Mouse (Mus musculus) bone marrow macrophage, adult 2 months (primary cell): ENCODE measurements around the gene Dus4l. TPM values are rescaled to one million over a fixed set of nuclear protein-coding genes. Genes with fewer than 3 reads are reported as not detected.
A peak's percentile ranks its signal among the peaks of the same experiment; 100 is the strongest.
"Not testable (repeated sequence)": the region's sequence is repeated elsewhere in the genome, so short reads cannot be mapped to it uniquely, and the experiment has no call there.

Experiments
- H3K27ac ChIP-seq: 2 replicates; pipeline ENCODE4 v1.5.1; 2012; ENCODE audit warnings: low read depth, low read length; ENCODE audit not compliant: insufficient read depth
- H3K4me1 ChIP-seq: 2 replicates; pipeline ENCODE4 v1.6.1; 2012; ENCODE audit warnings: low read length; ENCODE audit not compliant: control insufficient read depth, insufficient read depth
- H3K4me3 ChIP-seq: 2 replicates; pipeline ENCODE4 v1.5.1; 2012; ENCODE audit warnings: mild to moderate bottlenecking, low read length, moderate library complexity; ENCODE audit not compliant: insufficient read depth
- CTCF ChIP-seq: IDR thresholded peaks from 2 replicates; pipeline ENCODE4 v1.5.1; 2012; ENCODE audit warnings: low read depth, mild to moderate bottlenecking, low read length, moderate library complexity
- POLR2A ChIP-seq: IDR thresholded peaks from 2 replicates; pipeline ENCODE4 v1.6.1; 2012; ENCODE audit warnings: mild to moderate bottlenecking, low read depth, low read length, borderline replicate concordance
- polyA plus RNA-seq: library from polyadenylated mRNA; stranded (reverse); fragments of >200 nt; gene quantifications from 2 replicates; pipeline ENCODE4 v1.2.4, GENCODE M21; 2012; ENCODE audit not compliant: missing spikeins, insufficient read depth, insufficient read length

The Dus4l gene
- polyA plus RNA-seq, 1 experiment: 1.3 TPM

- peaks cover 6% of the 10 kb centered on the region for H3K4me1 ChIP-seq
- TF ChIP-seq CTCF (no peak), POLR2A (no peak)
- peak overlapping the region; percentile 16 for H3K4me3 ChIP-seq
- H3K27ac ChIP-seq: no peak overlapping the region
Observed at GRCm38 (mm10) chr12:31653611-31654010, 1.0 kb downstream of the Dus4l start.

- TF ChIP-seq CTCF (no peak), POLR2A (no peak)
- H3K27ac ChIP-seq: no peak overlapping the region
- H3K4me3 ChIP-seq: peak overlapping the region; percentile 80; the same call in 1 of the 2 replicates
- H3K4me1 ChIP-seq: peaks cover 8% of the 10 kb centered on the region
Observed at GRCm38 (mm10) chr12:31635240-31635607, 19.4 kb downstream of the Dus4l start.

GRCm38 (mm10) chr12:31634343-31635239 is 20.0 kb downstream of the Dus4l start, which contains the start of gene Bcap29:
TSS of gene Bcap29 (minus strand) at chr12:31634658.
- H3K4me1 ChIP-seq: peaks cover 11% of the 10 kb centered on the region
- H3K4me3 ChIP-seq: peak within 1 kb of the TSS; percentile 80
- peak within 1 kb of the TSS; percentile 77 for H3K27ac ChIP-seq
- TF ChIP-seq POLR2A: no peak
- TF ChIP-seq CTCF: no peak

- H3K4me1 ChIP-seq: peaks cover 11% of the 10 kb centered on the region
- peak overlapping the region; percentile 77 for H3K27ac ChIP-seq
- peak overlapping the region; percentile 80 for H3K4me3 ChIP-seq
- TF ChIP-seq POLR2A (no peak), CTCF (no peak)
Observed at GRCm38 (mm10) chr12:31633970-31634342, 20.7 kb downstream of the Dus4l start.

GRCm38 (mm10) chr12:31628396-31628795 is 26.2 kb downstream of the Dus4l start:
- not testable (repeated sequence) for H3K4me3 ChIP-seq, H3K27ac ChIP-seq, H3K4me1 ChIP-seq

GRCm38 (mm10) chr12:31625016-31625415 is 29.6 kb downstream of the Dus4l start:
- peaks cover 2% of the 10 kb centered on the region; the same call in 1 of the 2 replicates for H3K4me1 ChIP-seq
- TF ChIP-seq POLR2A (no peak), CTCF (no peak)
- no peak overlapping the region for H3K27ac ChIP-seq
- H3K4me3 ChIP-seq: no peak overlapping the region

- Histone ChIP-seq H3K27ac (no peak overlapping the region), H3K4me3 (no peak overlapping the region), H3K4me1 (no peaks in the 10 kb centered on the region)
- TF ChIP-seq CTCF (no peak), POLR2A (no peak)
Observed at GRCm38 (mm10) chr12:31620106-31620505, 34.5 kb downstream of the Dus4l start.

GRCm38 (mm10) chr12:31613353-31613752 is 41.3 kb downstream of the Dus4l start:
- Histone ChIP-seq H3K4me3 (no peak overlapping the region), H3K4me1 (peaks cover 8% of the 10 kb centered on the region), H3K27ac (no peak overlapping the region)
- TF ChIP-seq CTCF: no peak
- no peak for TF ChIP-seq POLR2A

- H3K4me1 ChIP-seq: peaks cover 8% of the 10 kb centered on the region
- H3K27ac ChIP-seq: no peak overlapping the region
- H3K4me3 ChIP-seq: no peak overlapping the region
- TF ChIP-seq POLR2A (no peak), CTCF (no peak)
Observed at GRCm38 (mm10) chr12:31608138-31608537, 46.5 kb downstream of the Dus4l start.

GRCm38 (mm10) chr12:31604894-31605293 is 49.7 kb downstream of the Dus4l start:
- Histone ChIP-seq H3K4me3 (no peak overlapping the region), H3K27ac (no peak overlapping the region), H3K4me1 (peaks cover 2% of the 10 kb centered on the region)
- TF ChIP-seq CTCF (no peak), POLR2A (no peak)

GRCm38 (mm10) chr12:31603586-31603985 is 51.0 kb downstream of the Dus4l start:
- TF ChIP-seq POLR2A: no peak
- no peak for TF ChIP-seq CTCF
- H3K4me1 ChIP-seq: no peaks in the 10 kb centered on the region
- no peak overlapping the region for H3K4me3 ChIP-seq
- no peak overlapping the region for H3K27ac ChIP-seq
